Mouse (Mus musculus) small intestine, adult 2 months (tissue): ENCODE results near the gene Cbl.

Source experiments
- CTCF ChIP-seq: fragments of 200-500 bp; IDR thresholded peaks from 2 replicates; pipeline ENCODE4 v1.5.1; 2012; ENCODE audit warnings: low read depth, mild to moderate bottlenecking, control low read depth, inconsistent platforms, low read length, moderate library complexity, mixed read lengths; ENCODE audit not compliant: insufficient replicate concordance, insufficient read length; ENCODE audit errors: extremely low read depth
- POLR2A ChIP-seq: fragments of 200-500 bp; IDR thresholded peaks from 2 replicates; pipeline ENCODE4 v1.6.1; 2012; ENCODE audit warnings: low read depth, mild to moderate bottlenecking, control low read depth, inconsistent platforms, low read length, moderate library complexity

- no peak for TF ChIP-seq POLR2A
- TF ChIP-seq CTCF: no peak
Measured at GRCm38 (mm10) chr9:44254508-44255135, 20.8 kb upstream of the Cbl start.
